Mouse (Mus musculus): ENCODE measurements around the gene Exoc4.

Exoc4 gene

DNA sequence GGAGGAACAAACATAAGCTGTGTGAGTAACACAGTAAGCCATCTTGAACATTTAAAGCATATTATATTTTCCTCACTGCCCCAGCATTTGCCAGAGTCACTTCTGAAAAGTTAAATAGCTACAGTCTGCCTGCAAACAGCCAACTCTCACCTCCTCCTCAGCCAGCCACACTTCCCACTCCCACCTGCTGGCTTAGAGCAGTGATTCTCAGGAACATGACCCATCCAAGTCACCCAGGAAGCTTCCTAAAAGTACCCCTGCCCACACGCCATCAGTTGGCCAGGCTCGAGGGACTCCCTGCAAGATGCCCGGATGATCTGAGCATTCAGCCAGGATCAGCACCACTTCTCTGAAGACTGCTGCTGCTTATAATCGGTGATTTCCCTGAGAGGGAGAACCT, 514.4 kb downstream of the Exoc4 start:
- DNase-seq (ENCODE audit: low spot score in 2 of 2) = no peak

GRCm38 (mm10) chr6:33763970-33764369, 515.1 kb downstream of the Exoc4 start:
- DNase-seq (ENCODE audit: low spot score in 2 of 2) = no peak

DNA sequence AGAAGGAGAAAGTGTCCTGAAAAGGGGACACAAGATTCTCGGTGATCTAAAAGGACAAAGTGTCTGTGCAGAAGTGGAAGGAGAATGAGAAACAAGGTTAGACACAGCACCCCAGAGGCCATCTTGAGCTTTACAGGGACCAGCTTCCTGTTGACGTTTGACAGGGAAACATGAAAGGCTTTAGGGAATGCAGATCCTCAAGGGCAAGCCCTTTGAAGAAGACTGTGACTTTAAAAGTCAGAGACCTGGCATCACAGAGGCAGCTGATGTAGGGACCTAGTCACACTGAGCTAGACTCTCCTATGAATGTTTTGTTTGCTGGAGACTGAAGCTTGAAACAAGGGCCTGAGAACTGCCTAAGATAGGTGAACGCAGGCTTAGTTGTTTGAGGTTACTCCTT, 520.4 kb downstream of the Exoc4 start:
- DNase-seq (ENCODE audit: low spot score in 2 of 2) = no peak

DNA sequence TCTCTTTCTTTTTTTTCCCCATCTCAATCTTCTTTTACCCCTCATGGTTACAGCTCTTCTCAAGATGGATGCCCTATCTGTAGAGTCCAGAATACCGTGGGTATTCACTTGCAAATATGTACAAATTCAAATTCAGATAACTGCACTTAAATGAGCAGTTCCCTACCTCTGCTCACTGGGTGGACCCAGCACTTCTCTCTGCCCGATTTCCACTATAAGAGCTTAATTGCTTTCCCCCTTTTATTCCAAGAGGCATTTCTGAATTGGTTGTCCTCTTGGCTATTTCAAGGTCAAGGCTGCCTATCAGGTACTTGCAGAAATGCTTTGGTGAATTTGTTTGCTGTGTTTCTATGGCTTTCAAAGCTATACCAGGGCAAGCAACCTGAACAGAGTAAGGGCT, 521.1 kb downstream of the Exoc4 start:
- DNase-seq (ENCODE audit: low spot score in 2 of 2) = no peak

DNA sequence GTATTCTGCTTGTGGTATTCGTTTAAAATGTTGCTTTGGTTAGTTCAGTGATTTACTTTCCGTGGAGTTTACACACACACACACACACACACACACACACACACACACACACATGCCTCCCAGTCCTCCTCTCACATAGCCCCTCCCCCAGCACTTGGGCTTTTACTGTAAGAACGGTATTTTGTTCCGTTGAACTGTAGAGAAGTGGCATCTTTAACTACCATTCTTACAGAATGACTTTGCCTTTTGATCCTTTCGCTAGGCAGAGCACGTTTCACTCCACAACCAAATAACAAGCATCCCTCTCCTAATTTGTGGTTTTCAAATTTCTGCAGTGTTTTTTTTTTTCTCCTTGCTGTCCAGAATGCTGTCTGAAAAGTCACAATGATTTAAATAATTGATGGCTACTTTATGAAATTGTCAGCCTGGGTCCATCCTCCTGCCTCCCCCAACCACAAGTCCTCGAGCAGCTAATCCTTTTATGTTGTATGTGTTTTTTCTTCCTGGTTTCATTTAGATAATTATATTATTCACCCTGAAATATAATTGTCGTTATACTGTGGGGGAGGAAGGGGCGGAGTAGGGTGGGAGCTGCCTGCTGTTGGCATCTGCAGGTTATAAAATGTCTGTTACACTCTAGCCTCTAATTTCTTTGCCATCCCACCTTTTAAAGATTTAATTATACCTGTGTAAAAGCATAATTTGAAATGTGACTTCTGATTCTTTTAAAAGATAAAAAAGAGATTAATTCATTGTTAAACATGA, 523.8 kb downstream of the Exoc4 start:
- DNase-seq (ENCODE audit: low spot score in 2 of 2) = no peak

DNA sequence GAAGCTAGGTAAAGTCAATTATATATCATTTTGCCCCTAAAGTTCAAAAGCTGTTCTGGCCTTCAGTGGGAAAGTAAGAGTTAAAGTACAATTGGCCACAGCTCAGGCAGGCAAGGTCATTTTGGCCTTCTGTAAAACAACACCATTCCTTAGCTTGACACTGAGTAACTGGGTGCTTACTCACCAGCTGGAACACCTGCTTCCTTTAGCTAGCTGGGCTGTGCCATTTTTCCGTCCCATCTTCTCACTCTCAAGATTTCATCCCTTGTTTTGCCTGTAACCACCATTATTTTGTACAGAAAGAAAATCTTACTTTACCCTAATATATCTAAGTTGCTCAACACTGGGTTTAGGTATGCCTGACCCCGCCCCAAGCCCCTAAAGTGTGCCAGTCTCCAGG, 543.7 kb downstream of the Exoc4 start:
- no peak for DNase-seq (ENCODE audit: low spot score in 2 of 2)

DNA sequence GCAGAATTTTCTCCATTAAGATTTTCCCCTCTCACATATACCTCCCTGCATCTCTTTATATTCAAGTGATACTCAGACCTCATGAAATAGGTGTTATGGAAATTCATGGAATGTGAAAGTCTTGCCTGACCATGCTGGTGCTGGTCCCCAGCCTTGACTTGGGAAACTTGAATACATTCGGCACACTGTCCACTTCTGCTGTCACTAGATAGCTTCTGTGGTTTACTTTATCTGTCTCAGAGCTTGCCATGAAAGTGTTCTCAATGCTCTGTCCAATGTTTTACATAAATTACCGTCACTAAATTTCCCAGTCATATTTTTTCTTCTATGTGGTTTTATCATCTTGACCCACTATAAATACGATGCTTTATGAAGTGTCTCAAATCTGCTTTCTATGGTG, 552.4 kb downstream of the Exoc4 start:
- DNase-seq (ENCODE audit: low spot score in 2 of 2) = no peak

GRCm38 (mm10) chr6:33803481-33804098, 554.7 kb downstream of the Exoc4 start:
- no peak for DNase-seq (ENCODE audit: low spot score in 2 of 2)

GRCm38 (mm10) chr6:33804775-33805174, 555.9 kb downstream of the Exoc4 start:
- no peak for DNase-seq (ENCODE audit: low spot score in 2 of 2)

- no peak for DNase-seq (ENCODE audit: low spot score in 2 of 2)
These were observed 557.3 kb downstream of the Exoc4 start for GRCm38 (mm10) chr6:33806072-33806782.

DNA sequence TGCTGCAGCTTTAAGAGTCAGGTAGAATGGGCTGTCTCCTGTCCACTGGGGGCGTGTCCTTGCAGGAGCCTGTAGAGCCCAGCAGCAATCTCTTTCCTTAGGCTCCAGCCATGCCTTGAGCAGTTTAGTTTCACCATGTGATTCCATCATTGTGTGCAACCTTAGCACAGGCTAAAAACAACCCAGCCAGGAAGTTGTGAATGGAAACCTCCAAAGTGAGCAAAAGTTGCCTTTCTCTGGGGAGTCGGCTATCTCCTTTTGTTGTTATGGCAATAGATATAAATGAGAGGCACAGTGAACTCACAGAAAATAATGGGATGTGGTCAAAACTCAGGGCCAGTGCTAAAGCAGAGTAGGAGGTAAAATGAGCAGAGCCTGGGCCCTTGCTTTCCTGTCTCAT, 565.5 kb downstream of the Exoc4 start:
- DNase-seq (ENCODE audit: low spot score in 2 of 2) = no peak

GRCm38 (mm10) chr6:33823171-33823570, 574.3 kb downstream of the Exoc4 start:
- DNase-seq (ENCODE audit: low spot score in 2 of 2) = no peak

- DNase-seq (ENCODE audit: low spot score in 2 of 2) = no peak
These were observed 575.0 kb downstream of the Exoc4 start for GRCm38 (mm10) chr6:33823777-33824302.

GRCm38 (mm10) chr6:33828499-33828898, 579.6 kb downstream of the Exoc4 start:
- DNase-seq (ENCODE audit: low spot score in 2 of 2) = no peak

GRCm38 (mm10) chr6:33829261-33829660, 580.4 kb downstream of the Exoc4 start:
- no peak for DNase-seq (ENCODE audit: low spot score in 2 of 2)

GRCm38 (mm10) chr6:33831276-33831675, 582.4 kb downstream of the Exoc4 start:
- no peak for DNase-seq (ENCODE audit: low spot score in 2 of 2)

- DNase-seq (ENCODE audit: low spot score in 2 of 2) = no peak
These were observed 584.1 kb downstream of the Exoc4 start for GRCm38 (mm10) chr6:33832978-33833377.

DNA sequence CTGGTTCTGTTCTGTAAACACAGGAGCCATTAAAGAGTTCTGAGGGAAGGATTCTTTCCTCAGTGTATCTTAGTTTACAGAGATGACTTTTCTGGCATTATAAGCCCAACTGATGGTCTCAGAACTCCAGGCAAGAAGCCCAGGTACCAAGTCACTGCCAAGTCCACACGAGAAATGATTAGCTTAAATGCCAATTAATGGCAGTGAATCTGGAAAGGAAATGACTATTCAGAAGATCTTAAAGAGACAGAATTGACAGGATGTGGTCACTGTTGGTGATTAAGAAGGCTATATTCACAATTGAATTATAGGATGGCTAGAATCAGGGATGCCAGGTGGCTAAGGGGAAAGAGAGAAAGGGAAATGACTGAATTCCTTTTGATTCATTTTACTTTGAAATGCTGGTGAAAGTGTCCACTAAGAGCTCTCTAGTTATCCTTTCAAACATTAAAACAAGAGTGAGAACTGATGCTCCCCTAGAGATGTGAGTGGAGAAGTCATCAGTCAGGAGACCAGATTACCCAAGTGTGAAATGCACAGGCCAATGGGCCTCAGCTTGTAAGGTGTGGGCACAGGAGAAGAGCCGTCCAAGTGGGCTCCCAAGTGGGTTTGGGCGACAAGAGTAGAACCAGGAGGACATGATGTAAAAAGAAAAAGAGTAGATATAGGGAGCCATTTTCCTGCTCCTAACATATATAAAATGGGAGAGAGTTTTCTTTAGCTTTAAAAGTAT, 587.3 kb downstream of the Exoc4 start:
- DNase-seq (ENCODE audit: low spot score in 2 of 2) = no peak

DNA sequence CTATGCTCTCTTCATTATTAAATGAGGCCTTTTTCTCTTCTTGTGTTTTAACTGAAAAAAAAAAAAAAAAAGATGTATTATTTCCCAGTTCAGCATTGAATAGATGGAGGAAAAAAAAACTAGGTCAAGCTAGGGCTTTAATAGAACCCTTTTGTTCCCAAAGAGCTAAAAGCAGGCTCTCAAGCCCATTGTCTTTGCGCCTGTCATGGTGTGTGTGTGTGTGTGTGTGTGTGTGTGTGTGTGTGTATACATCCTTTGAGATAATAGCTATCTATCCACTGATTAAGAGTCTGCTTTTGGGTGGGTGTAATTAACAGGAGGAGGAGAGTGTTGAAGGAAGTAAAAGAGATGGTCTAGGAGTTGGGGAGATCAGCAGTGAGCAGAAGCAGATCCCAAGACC, 594.0 kb downstream of the Exoc4 start:
- no peak for DNase-seq (ENCODE audit: low spot score in 2 of 2)

DNA sequence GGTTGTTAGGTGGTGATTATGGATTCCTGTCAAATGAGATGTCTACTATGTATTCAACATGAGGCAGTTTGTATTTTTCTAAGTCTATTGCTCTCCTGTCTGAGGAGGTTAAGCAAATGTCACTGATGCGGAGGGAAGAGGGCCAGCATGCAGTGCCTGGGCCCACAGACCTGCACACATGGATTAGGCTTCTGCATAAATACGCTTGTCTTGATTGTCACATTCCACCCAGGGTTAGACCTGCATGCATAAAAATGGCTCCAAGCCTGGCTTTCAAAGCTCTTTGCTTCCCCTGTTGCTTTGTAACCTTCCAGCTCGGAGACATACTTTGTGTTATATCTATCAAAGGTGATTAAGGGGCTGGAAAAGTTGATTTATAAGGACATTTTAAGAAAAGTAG, 610.2 kb downstream of the Exoc4 start:
- no peak for DNase-seq (ENCODE audit: low spot score in 2 of 2)

DNA sequence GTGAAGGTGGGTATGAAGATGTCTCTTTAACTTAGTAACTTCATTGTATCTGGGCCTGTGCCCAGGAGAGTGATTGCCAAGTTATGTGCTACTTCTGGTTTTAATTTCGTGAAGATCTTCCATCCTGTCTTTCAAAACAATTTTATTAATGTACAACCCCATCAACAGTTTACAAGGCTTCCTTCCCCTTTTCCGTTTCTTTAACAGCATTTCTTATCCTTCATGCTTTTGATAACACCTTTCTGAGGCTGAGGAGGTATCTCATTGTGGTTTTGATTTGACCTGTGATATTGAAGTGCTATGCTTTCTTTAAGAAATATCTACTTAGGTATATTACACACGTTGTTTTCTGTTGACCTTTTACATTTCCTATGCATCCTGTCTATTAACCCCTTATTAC, 616.9 kb downstream of the Exoc4 start:
- DNase-seq (ENCODE audit: low spot score in 2 of 2) = no peak

Data from thymus, postnatal 10 days (tissue).